Mouse (Mus musculus) thymus, adult 2 months (tissue): ENCODE results near the gene Irf9.

Experiments
- CTCF ChIP-seq: fragments of 200-500 bp; IDR thresholded peaks from 2 replicates; pipeline ENCODE4 v1.5.1; 2012; ENCODE audit warnings: mild to moderate bottlenecking, control low read depth, low read length, moderate library complexity, borderline replicate concordance; ENCODE audit not compliant: control insufficient read depth, poor library complexity, insufficient read depth; ENCODE audit errors: extremely low read depth
- POLR2A ChIP-seq: fragments of 200-500 bp; IDR thresholded peaks from 2 replicates; pipeline ENCODE4 v1.6.1; 2012; ENCODE audit warnings: mild to moderate bottlenecking, low read length, control low read depth, moderate library complexity; ENCODE audit not compliant: control insufficient read depth, poor library complexity, insufficient read depth; ENCODE audit errors: extremely low read depth

DNA sequence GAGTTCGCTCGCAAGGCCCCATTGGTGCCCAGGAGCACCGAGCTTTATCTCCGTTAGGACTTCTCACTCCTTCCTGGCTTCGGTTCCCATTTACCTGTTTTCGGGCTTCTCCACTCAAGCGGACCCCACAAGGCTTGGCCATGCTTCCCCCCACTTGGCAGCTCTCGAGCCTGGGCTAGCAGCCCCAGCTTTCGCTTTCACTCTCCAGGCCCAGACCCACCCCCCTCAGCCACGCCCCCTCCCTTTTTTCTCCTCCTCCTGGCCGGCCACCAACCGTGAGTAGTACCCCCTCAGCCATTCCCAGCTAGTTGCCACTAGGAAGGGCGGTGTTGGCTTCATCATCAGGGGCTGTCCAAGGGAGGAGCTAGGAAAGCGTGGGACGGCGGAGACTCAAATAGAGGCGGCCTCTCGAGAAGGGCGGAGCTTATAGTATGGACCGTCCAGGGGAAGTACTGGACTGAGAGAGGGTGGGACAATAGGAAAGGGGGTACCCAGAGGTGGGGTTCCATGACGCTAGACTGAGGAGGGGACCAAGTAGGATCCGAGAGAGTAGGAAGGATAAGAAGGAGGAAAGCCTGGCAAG, 12.5 kb upstream of the Irf9 start, which contains the start of gene Psme2:
- TF ChIP-seq CTCF: 0 out of 2 replicates have a peak, but pooled peaks have one; percentile 8
- no peak for TF ChIP-seq POLR2A
